Mouse (Mus musculus) megakaryocyte, embryonic 14.5 days (primary cell): Measurements from ENCODE around the gene Rybp.

ENCODE experiments used
- FLI1 ChIP-seq: IDR thresholded peaks from 2 replicates; pipeline ENCODE4 v1.6.1; 2012; ENCODE audit warnings: low read length, inconsistent platforms, mixed read lengths
- GATA1 ChIP-seq: IDR thresholded peaks from 3 replicates; pipeline ENCODE4 v1.6.1; 2012; ENCODE audit warnings: mixed read lengths, low read length, inconsistent platforms, borderline replicate concordance

- no peak for TF ChIP-seq FLI1
- TF ChIP-seq GATA1, result no peak
Observed at GRCm38 (mm10) chr6:100233522-100233921, 53.8 kb downstream of the Rybp start.
